Mouse (Mus musculus) liver, embryonic 15.5 days (tissue): ENCODE data around the gene Marf1. TPM values are rescaled to one million over a fixed set of nuclear protein-coding genes. Genes with fewer than 3 reads are reported as not detected.
"Not testable (repeated sequence)": the region's sequence is repeated elsewhere in the genome, so short reads cannot be mapped to it uniquely, and the experiment has no call there.

Experiments
- ATAC-seq: fragments of 200-750 bp; cut with Nextera tagmentation; 2 replicates; pipeline ENCODE4 v1.8.0; 2017; ENCODE audit warnings: moderate number of reproducible peaks, mild to moderate bottlenecking, moderate library complexity; ENCODE audit not compliant: insufficient read depth
- H3K27ac ChIP-seq: fragments of 300-500 bp; sonication (generic); replicated peaks from 2 replicates; pipeline ENCODE4 v1.5.1; 2015; ENCODE audit warnings: mild to moderate bottlenecking, inconsistent platforms
- H3K27me3 ChIP-seq: fragments of 300-500 bp; sonication (generic); 2 replicates; pipeline ENCODE4 v1.6.1; 2015; ENCODE audit warnings: mild to moderate bottlenecking, inconsistent platforms
- H3K36me3 ChIP-seq: fragments of 300-500 bp; sonication (generic); replicated peaks from 2 replicates; pipeline ENCODE4 v1.6.1; 2015; ENCODE audit warnings: moderate library complexity, mild to moderate bottlenecking, inconsistent platforms
- H3K4me1 ChIP-seq: fragments of 300-500 bp; sonication (generic); replicated peaks from 2 replicates; pipeline ENCODE4 v1.6.1; 2015; ENCODE audit warnings: inconsistent platforms
- H3K4me2 ChIP-seq: fragments of 300-500 bp; sonication (generic); 2 replicates; pipeline ENCODE4 v1.6.1; 2015; ENCODE audit warnings: moderate library complexity, mild to moderate bottlenecking, inconsistent platforms
- H3K4me3 ChIP-seq: fragments of 300-500 bp; sonication (generic); replicated peaks from 2 replicates; pipeline ENCODE4 v1.5.1; 2015; ENCODE audit warnings: mild to moderate bottlenecking, inconsistent platforms
- H3K9ac ChIP-seq: fragments of 300-500 bp; sonication (generic); 2 replicates; pipeline ENCODE4 v1.6.1; 2015; ENCODE audit warnings: moderate library complexity, mild to moderate bottlenecking, inconsistent platforms
- H3K9me3 ChIP-seq: fragments of 300-500 bp; sonication (generic); replicated peaks from 2 replicates; pipeline ENCODE4 v1.6.1; 2016; ENCODE audit warnings: inconsistent platforms
- WGBS: fragments of 180-500 bp; shearing (Covaris S2); methylation state at CpG from one replicate; pipeline ENCODE4 v1.1.7; 2015; ENCODE audit warnings: mixed read lengths; ENCODE audit not compliant: insufficient replicate concordance; 5-methylcytosine and 5-hydroxymethylcytosine counted together
- polyA plus RNA-seq: library from polyadenylated mRNA; unstranded; fragments of >200 nt; fragmentation: Nextera tagmentation; extraction: Ambion mirVana; gene quantifications from 2 replicates; pipeline ENCODE4 v1.2.1, GENCODE M21; 2015

Marf1 gene
- polyA plus RNA-seq, 1 experiment from 2014 or later: 5.5 TPM

GRCm38 (mm10) chr16:14117299-14117698 is 45.9 kb downstream of the Marf1 start:
- no peak overlapping the region for H3K27ac ChIP-seq

DNA sequence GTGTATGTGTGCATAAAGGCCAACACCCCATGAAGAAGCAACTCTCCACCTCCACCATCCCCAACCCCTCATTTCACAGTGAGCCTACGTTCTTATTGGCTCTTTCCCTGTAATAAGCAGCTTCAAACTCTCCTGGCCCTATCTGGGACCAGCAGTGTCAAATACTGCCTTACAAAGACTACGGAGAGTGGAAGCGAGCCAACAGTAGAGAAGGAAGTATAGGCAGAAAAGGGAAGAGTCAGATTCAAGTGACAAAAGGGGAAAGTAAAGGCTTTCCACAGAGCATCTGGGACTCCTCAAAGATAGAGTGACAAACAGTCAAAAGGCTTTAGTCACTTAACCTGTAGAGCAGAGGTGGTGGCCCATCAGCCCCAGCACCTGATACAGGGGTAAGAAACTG is 50.4 kb downstream of the Marf1 start:
- no peaks in the 10 kb centered on the region for H3K4me1 ChIP-seq
- no peak overlapping the region for H3K27ac ChIP-seq
- ATAC-seq: no peak
- no peak overlapping the region for H3K4me2 ChIP-seq
- no peaks in the 10 kb centered on the region for H3K9me3 ChIP-seq
- WGBS: 76% methylated on average over 3 of the region's 3 CpGs
- H3K27me3 ChIP-seq: no peaks in the 10 kb centered on the region
- peaks cover 76% of the 10 kb centered on the region for H3K36me3 ChIP-seq
- no peak overlapping the region for H3K4me3 ChIP-seq
- H3K9ac ChIP-seq: no peak overlapping the region

More at GRCm38 (mm10) chr16:14117299-14117698, 45.9 kb downstream of the Marf1 start:
- Histone ChIP-seq H3K4me2 (no peak overlapping the region), H3K9me3 (no peaks in the 10 kb centered on the region), H3K4me1 (no peaks in the 10 kb centered on the region), H3K9ac (no peak overlapping the region), H3K36me3 (peaks cover 80% of the 10 kb centered on the region), H3K27me3 (no peaks in the 10 kb centered on the region), H3K4me3 (no peak overlapping the region)
- no peak for ATAC-seq
- WGBS: 62% methylated on average over 2 of the region's 2 CpGs

- no peak for ATAC-seq
- Histone ChIP-seq H3K27ac (no peak overlapping the region), H3K9ac (no peak overlapping the region), H3K27me3 (no peaks in the 10 kb centered on the region), H3K36me3 (peaks cover 70% of the 10 kb centered on the region), H3K4me1 (no peaks in the 10 kb centered on the region), H3K4me3 (no peak overlapping the region), H3K4me2 (no peak overlapping the region), H3K9me3 (no peaks in the 10 kb centered on the region)
- WGBS: 38% methylated on average over 2 of the region's 2 CpGs
Observed at GRCm38 (mm10) chr16:14112133-14112532, 51.0 kb downstream of the Marf1 start.

GRCm38 (mm10) chr16:14110922-14111321 is 52.2 kb downstream of the Marf1 start:
- 43% methylated on average over 2 of the region's 2 CpGs for WGBS

DNA sequence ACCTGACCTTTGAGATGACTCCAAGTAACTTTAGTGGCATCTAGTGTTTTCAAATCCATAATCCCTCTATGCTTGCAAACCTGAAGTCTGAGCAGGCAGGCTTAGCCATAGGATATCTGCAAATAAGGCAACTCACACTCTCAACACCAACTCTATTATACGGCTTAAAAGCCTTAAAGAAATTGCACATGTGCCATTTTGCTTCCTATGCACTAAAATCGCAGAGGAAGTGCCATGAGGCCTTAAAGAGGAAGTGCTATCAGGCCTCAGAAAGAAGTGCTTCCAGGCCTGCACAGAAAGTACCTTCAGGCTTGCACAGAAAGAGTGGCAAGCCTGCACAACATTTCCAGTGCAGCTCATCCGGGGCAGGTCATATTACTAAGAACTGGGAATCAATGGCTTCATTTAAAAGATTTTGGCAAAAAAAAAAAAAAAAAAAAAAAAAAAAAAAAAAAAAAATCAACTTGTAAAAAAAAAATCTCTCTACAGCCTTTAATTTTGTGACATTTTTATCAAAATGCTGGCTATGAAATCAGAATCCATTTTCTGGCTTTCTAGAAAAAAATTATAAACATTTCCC is 53.4 kb downstream of the Marf1 start:
- H3K4me3 ChIP-seq: no peak overlapping the region
- 37% methylated on average over 3 of the region's 3 CpGs for WGBS
- no peaks in the 10 kb centered on the region for H3K9me3 ChIP-seq
- ATAC-seq: no peak
- H3K9ac ChIP-seq: no peak overlapping the region
- peaks cover 48% of the 10 kb centered on the region for H3K36me3 ChIP-seq
- H3K27me3 ChIP-seq: no peaks in the 10 kb centered on the region
- H3K27ac ChIP-seq: no peak overlapping the region
- H3K4me2 ChIP-seq: no peak overlapping the region
- no peaks in the 10 kb centered on the region for H3K4me1 ChIP-seq

More at GRCm38 (mm10) chr16:14110922-14111321, 52.2 kb downstream of the Marf1 start:
- peaks cover 57% of the 10 kb centered on the region for H3K36me3 ChIP-seq
- ATAC-seq: no peak
- H3K4me1 ChIP-seq: no peaks in the 10 kb centered on the region
- no peaks in the 10 kb centered on the region for H3K9me3 ChIP-seq
- no peak overlapping the region for H3K4me3 ChIP-seq
- H3K9ac ChIP-seq: no peak overlapping the region
- H3K27me3 ChIP-seq: no peaks in the 10 kb centered on the region
- H3K4me2 ChIP-seq: no peak overlapping the region
- no peak overlapping the region for H3K27ac ChIP-seq

GRCm38 (mm10) chr16:14105891-14106290 is 57.3 kb downstream of the Marf1 start:
- Histone ChIP-seq H3K27me3 (no peaks in the 10 kb centered on the region), H3K4me3 (no peak overlapping the region), H3K36me3 (peaks cover 15% of the 10 kb centered on the region), H3K4me1 (no peaks in the 10 kb centered on the region), H3K9ac (no peak overlapping the region), H3K9me3 (no peaks in the 10 kb centered on the region), H3K4me2 (no peak overlapping the region), H3K27ac (no peak overlapping the region)
- 69% methylated on average over 6 of the region's 6 CpGs for WGBS
- no peak for ATAC-seq

DNA sequence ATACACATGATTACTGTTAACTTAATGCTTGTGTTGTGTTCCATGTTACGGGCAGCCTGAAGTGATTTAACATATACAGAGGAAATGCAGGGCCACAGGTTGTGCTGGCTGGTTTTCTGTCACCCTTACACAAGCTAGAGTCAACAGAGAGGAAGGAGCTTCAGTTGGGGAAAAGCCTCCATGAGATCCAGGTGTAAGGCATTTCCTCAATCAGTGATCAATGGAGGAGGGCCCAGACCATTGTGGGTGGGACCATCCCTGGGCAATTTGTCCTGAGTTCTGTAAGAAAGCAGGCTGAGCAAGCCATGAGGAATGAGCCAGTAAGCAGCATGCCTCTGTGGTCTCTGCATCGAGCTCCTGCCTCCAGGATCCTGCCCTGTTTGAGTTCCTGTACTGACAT is 71.4 kb downstream of the Marf1 start:
- Histone ChIP-seq H3K4me2 (no peak overlapping the region), H3K4me1 (no peaks in the 10 kb centered on the region), H3K27ac (no peak overlapping the region), H3K9me3 (no peaks in the 10 kb centered on the region), H3K9ac (no peak overlapping the region), H3K36me3 (no peaks in the 10 kb centered on the region), H3K4me3 (no peak overlapping the region), H3K27me3 (no peaks in the 10 kb centered on the region)
- WGBS: 59% methylated on average over 2 of the region's 2 CpGs
- no peak for ATAC-seq

DNA sequence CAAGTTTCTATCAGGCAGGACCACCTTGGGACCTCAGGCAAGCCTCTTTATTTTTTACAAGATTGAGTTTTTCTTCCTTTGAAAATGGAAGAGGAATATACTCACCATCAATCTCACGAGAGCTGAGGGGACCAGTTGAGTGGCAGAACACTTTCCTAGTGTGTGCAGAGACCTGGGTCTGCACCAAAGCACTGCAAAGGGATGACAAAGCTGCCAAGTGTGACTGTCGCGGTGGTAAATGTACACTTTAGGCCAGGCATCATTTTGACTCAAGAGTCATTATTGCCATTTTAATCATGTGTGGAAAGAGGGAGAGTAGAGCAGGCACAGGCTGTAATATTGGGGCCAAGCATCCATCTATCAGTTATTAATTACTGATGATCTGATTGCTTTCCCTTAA is 73.9 kb downstream of the Marf1 start:
- WGBS: 64% methylated on average over 3 of the region's 3 CpGs
- Histone ChIP-seq H3K4me3 (no peak overlapping the region), H3K27me3 (no peaks in the 10 kb centered on the region), H3K4me2 (no peak overlapping the region), H3K4me1 (no peaks in the 10 kb centered on the region), H3K9ac (no peak overlapping the region), H3K36me3 (no peaks in the 10 kb centered on the region), H3K27ac (no peak overlapping the region), H3K9me3 (no peaks in the 10 kb centered on the region)
- ATAC-seq: no peak

GRCm38 (mm10) chr16:14088249-14088648 is 74.9 kb downstream of the Marf1 start:
- Histone ChIP-seq H3K27me3 (no peaks in the 10 kb centered on the region), H3K4me2 (no peak overlapping the region), H3K36me3 (no peaks in the 10 kb centered on the region), H3K27ac (no peak overlapping the region), H3K9ac (no peak overlapping the region), H3K4me1 (no peaks in the 10 kb centered on the region), H3K4me3 (no peak overlapping the region), H3K9me3 (no peaks in the 10 kb centered on the region)
- 29% methylated on average over 3 of the region's 3 CpGs for WGBS
- no peak for ATAC-seq

DNA sequence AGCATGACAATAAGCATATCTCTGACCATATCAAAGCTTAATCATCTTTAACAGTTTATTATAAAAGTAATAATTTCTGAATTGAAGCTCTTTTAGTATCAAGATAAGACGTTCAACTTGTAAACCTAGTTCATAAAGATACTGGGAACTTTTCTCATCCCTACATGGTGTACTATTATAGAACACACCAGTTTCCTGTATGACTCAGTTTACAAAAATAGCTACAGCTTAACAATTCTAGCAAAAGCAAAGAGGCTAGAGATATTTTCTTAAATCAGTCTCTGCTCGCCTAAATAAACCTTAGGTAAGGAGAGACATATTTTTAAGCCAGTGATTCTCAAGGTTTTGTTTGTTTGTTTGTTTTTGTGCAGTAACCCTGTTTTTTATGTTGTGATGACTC is 80.2 kb downstream of the Marf1 start:
- ATAC-seq: no peak
- Histone ChIP-seq H3K4me1 (no peaks in the 10 kb centered on the region), H3K4me2 (no peak overlapping the region), H3K36me3 (no peaks in the 10 kb centered on the region), H3K27ac (no peak overlapping the region), H3K4me3 (no peak overlapping the region), H3K27me3 (no peaks in the 10 kb centered on the region), H3K9me3 (no peaks in the 10 kb centered on the region), H3K9ac (no peak overlapping the region)
- WGBS: 50% methylated on average over 2 of the region's 2 CpGs

- ATAC-seq: no peak
- no peak overlapping the region for H3K9ac ChIP-seq
- H3K9me3 ChIP-seq: no peaks in the 10 kb centered on the region
- H3K36me3 ChIP-seq: no peaks in the 10 kb centered on the region
- no peaks in the 10 kb centered on the region for H3K27me3 ChIP-seq
- H3K4me2 ChIP-seq: no peak overlapping the region
- H3K4me1 ChIP-seq: no peaks in the 10 kb centered on the region
- no peak overlapping the region for H3K27ac ChIP-seq
- 60% methylated on average over 5 of the region's 5 CpGs for WGBS
- no peak overlapping the region for H3K4me3 ChIP-seq
Observed at GRCm38 (mm10) chr16:14070471-14071169, 92.5 kb downstream of the Marf1 start.

DNA sequence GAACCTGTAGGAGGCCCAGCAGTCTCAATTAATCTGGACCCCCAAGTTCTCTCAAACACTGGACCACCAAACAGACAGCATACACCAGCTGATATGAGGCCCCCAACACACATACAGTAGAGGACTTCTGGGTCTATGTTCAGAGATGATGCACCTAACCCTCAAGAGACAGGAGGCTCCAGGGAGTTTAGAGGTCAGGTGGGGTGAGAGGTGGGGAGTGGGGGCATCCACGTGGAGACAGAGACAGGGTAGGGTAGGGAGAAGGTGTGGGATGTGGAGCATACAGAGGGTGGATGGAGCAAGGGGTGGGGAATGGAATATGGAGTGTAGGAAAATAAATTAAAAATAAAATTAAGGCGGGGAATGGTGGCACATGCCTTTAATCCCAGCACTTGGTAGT is 94.5 kb downstream of the Marf1 start:
- not testable (repeated sequence) for H3K4me2 ChIP-seq, H3K9me3 ChIP-seq, H3K36me3 ChIP-seq, ATAC-seq, H3K4me3 ChIP-seq, H3K9ac ChIP-seq, H3K27me3 ChIP-seq, H3K27ac ChIP-seq, H3K4me1 ChIP-seq
- 51% methylated on average over 2 of the region's 2 CpGs for WGBS
